Mouse (Mus musculus) G1E (cell line): ENCODE results near the gene Atraid.
"Not testable (repeated sequence)": the region's sequence is repeated elsewhere in the genome, so short reads cannot be mapped to it uniquely, and the experiment has no call there.

Experiments used
- CTCF ChIP-seq: IDR thresholded peaks from 2 replicates; pipeline ENCODE4 v1.5.1; 2012; ENCODE audit warnings: low read depth, low read length, inconsistent platforms, mixed read lengths
- GATA1 ChIP-seq: IDR thresholded peaks from 2 replicates; pipeline ENCODE4 v1.6.1; 2012; ENCODE audit warnings: borderline replicate concordance, low read length, inconsistent platforms, mixed read lengths
- GATA2 ChIP-seq: IDR thresholded peaks from 2 replicates; pipeline ENCODE4 v1.6.1; 2012; ENCODE audit warnings: low read depth, low read length, inconsistent platforms, borderline replicate concordance
- POLR2AphosphoS5 ChIP-seq: IDR thresholded peaks from 2 replicates; pipeline ENCODE4 v1.6.1; 2012; ENCODE audit warnings: low read depth, low read length, inconsistent platforms; ENCODE audit not compliant: insufficient replicate concordance
- TAL1 ChIP-seq: conservative IDR thresholded peaks from 2 replicates; pipeline ENCODE4 v1.6.1; 2012; ENCODE audit warnings: low read depth, low read length, inconsistent platforms, mixed read lengths

GRCm38 (mm10) chr5:31053728-31054127 lies 5.6 kb downstream of the Atraid start:
- not testable (repeated sequence) for TF ChIP-seq CTCF, GATA1, GATA2, TAL1, POLR2AphosphoS5
